Mouse (Mus musculus): ENCODE results near the gene Vinac1. TPM values are rescaled to one million over a fixed set of nuclear protein-coding genes. Genes with fewer than 3 reads are reported as not detected.

The Vinac1 gene
- total RNA-seq, 2 experiments from 2014 or later = 0.08 to 0.10 TPM

- H3K27ac ChIP-seq = no peak overlapping the region
- no peak for TF ChIP-seq CTCF (conservative IDR thresholded peaks at IDR 0.05)
- no peak overlapping the region for H3K4me3 ChIP-seq
- DNase-seq (ENCODE audit: low spot score in 2 of 2) = no peak
These were observed 13.6 kb upstream of the Vinac1 start for GRCm38 (mm10) chr2:129061456-129062059.

GRCm38 (mm10) chr2:129057920-129058361, 10.0 kb upstream of the Vinac1 start:
- no peak overlapping the region for H3K4me3 ChIP-seq
- no peak for TF ChIP-seq CTCF (conservative IDR thresholded peaks at IDR 0.05)
- no peak for DNase-seq (ENCODE audit: low spot score in 2 of 2)
- H3K27ac ChIP-seq = no peak overlapping the region

- no peak overlapping the region for H3K4me3 ChIP-seq
- DNase-seq (ENCODE audit: low spot score in 2 of 2) = no peak
- H3K27ac ChIP-seq = no peak overlapping the region
- no peak for TF ChIP-seq CTCF (conservative IDR thresholded peaks at IDR 0.05)
These were observed 9.3 kb upstream of the Vinac1 start for GRCm38 (mm10) chr2:129057256-129057655.

- peak; percentile 71 for TF ChIP-seq CTCF (conservative IDR thresholded peaks at IDR 0.05)
- Histone ChIP-seq H3K27ac (no peak overlapping the region), H3K4me3 (no peak overlapping the region)
- no peak for DNase-seq (ENCODE audit: low spot score in 2 of 2)
These were observed 8.6 kb upstream of the Vinac1 start for GRCm38 (mm10) chr2:129056597-129056996.

GRCm38 (mm10) chr2:129055741-129056140, 7.8 kb upstream of the Vinac1 start:
- DNase-seq (ENCODE audit: low spot score in 2 of 2) = no peak

GRCm38 (mm10) chr2:129052451-129052983, 4.5 kb upstream of the Vinac1 start:
- TF ChIP-seq CTCF (conservative IDR thresholded peaks at IDR 0.05) = no peak
- Histone ChIP-seq H3K4me3 (no peak overlapping the region), H3K27ac (no peak overlapping the region)
- DNase-seq (ENCODE audit: low spot score in 2 of 2) = no peak

More at GRCm38 (mm10) chr2:129055741-129056140, 7.8 kb upstream of the Vinac1 start:
- H3K4me3 ChIP-seq = no peak overlapping the region
- no peak overlapping the region for H3K27ac ChIP-seq
- no peak for TF ChIP-seq CTCF (conservative IDR thresholded peaks at IDR 0.05)

GRCm38 (mm10) chr2:129046846-129047196, 1.2 kb downstream of the Vinac1 start:
- no peak overlapping the region for H3K4me3 ChIP-seq

GRCm38 (mm10) chr2:129046172-129046845, 1.7 kb downstream of the Vinac1 start:
- no peak overlapping the region for H3K27ac ChIP-seq
- no peak for DNase-seq (ENCODE audit: low spot score in 2 of 2)
- TF ChIP-seq CTCF (conservative IDR thresholded peaks at IDR 0.05) = no peak
- H3K4me3 ChIP-seq = no peak overlapping the region

More at GRCm38 (mm10) chr2:129046846-129047196, 1.2 kb downstream of the Vinac1 start:
- no peak overlapping the region for H3K27ac ChIP-seq
- DNase-seq (ENCODE audit: low spot score in 2 of 2) = no peak
- TF ChIP-seq CTCF (conservative IDR thresholded peaks at IDR 0.05) = no peak

GRCm38 (mm10) chr2:129040567-129040966, 7.4 kb downstream of the Vinac1 start:
- DNase-seq (ENCODE audit: low spot score in 2 of 2) = no peak
- TF ChIP-seq CTCF (conservative IDR thresholded peaks at IDR 0.05) = no peak
- H3K27ac ChIP-seq = no peak overlapping the region

GRCm38 (mm10) chr2:129038937-129039631, 8.9 kb downstream of the Vinac1 start:
- H3K4me3 ChIP-seq = peak overlapping the region; percentile 49
- no peak overlapping the region for H3K27ac ChIP-seq
- TF ChIP-seq CTCF (conservative IDR thresholded peaks at IDR 0.05) = no peak
- no peak for DNase-seq (ENCODE audit: low spot score in 2 of 2)

More at GRCm38 (mm10) chr2:129040567-129040966, 7.4 kb downstream of the Vinac1 start:
- no peak overlapping the region for H3K4me3 ChIP-seq

GRCm38 (mm10) chr2:129038426-129038936, 9.5 kb downstream of the Vinac1 start:
- TF ChIP-seq CTCF (conservative IDR thresholded peaks at IDR 0.05) = no peak
- H3K4me3 ChIP-seq = peak overlapping the region; percentile 49
- DNase-seq (ENCODE audit: low spot score in 2 of 2) = no peak
- H3K27ac ChIP-seq = no peak overlapping the region

- TF ChIP-seq CTCF (conservative IDR thresholded peaks at IDR 0.05) = no peak
- no peak for DNase-seq (ENCODE audit: low spot score in 2 of 2)
- H3K4me3 ChIP-seq = no peak overlapping the region
- no peak overlapping the region for H3K27ac ChIP-seq
These were observed 12.6 kb downstream of the Vinac1 start for GRCm38 (mm10) chr2:129035381-129035780.

GRCm38 (mm10) chr2:129024820-129025219, 23.2 kb downstream of the Vinac1 start:
- Histone ChIP-seq H3K27ac (no peak overlapping the region), H3K4me3 (no peak overlapping the region)
- no peak for TF ChIP-seq CTCF (conservative IDR thresholded peaks at IDR 0.05)

More at GRCm38 (mm10) chr2:129024820-129025219, 23.2 kb downstream of the Vinac1 start:
- DNase-seq (ENCODE audit: low spot score in 2 of 2) = no peak
